Mouse (Mus musculus) heart, adult 2 months (tissue): Measurements from ENCODE around the gene Supt5. TPM values are rescaled to one million over a fixed set of nuclear protein-coding genes. Genes with fewer than 3 reads are reported as not detected.

ENCODE experiments used
- DNase-seq, 2 experiments: peaks; one replicate each; pipeline ENCODE4 v3.0.0; 2021
- H3K27ac ChIP-seq: fragments of 200-600 bp; 2 replicates; pipeline ENCODE4 v1.8.1; 2022
- H3K27me3 ChIP-seq: fragments of 200-500 bp; 2 replicates; pipeline ENCODE4 v1.6.1; 2012; ENCODE audit warnings: mild to moderate bottlenecking, low read length, inconsistent platforms, mixed read lengths; ENCODE audit not compliant: control insufficient read depth, insufficient read depth
- H3K36me3 ChIP-seq: fragments of 200-500 bp; 2 replicates; pipeline ENCODE4 v1.6.1; 2012; ENCODE audit warnings: low read length, inconsistent platforms; ENCODE audit not compliant: control insufficient read depth, insufficient read depth
- H3K4me1 ChIP-seq: fragments of 200-500 bp; 2 replicates; pipeline ENCODE4 v1.6.1; 2011; ENCODE audit warnings: low read length; ENCODE audit not compliant: control insufficient read depth, insufficient read depth
- H3K4me3 ChIP-seq: fragments of 200-600 bp; 2 replicates; pipeline ENCODE4 v1.8.1; 2022
- H3K79me2 ChIP-seq: fragments of 200-500 bp; replicated peaks from 2 replicates; pipeline ENCODE4 v1.6.1; 2012; ENCODE audit warnings: mild to moderate bottlenecking, inconsistent platforms, low read length, moderate library complexity, mixed read lengths; ENCODE audit not compliant: control insufficient read depth, insufficient read depth
- H3K9ac ChIP-seq: fragments of 200-500 bp; 2 replicates; pipeline ENCODE4 v1.6.1; 2012; ENCODE audit warnings: low read depth, mild to moderate bottlenecking, control low read depth, inconsistent platforms, low read length, mixed read lengths
- CTCF ChIP-seq: fragments of 200-600 bp; IDR thresholded peaks from 2 replicates; pipeline ENCODE4 v1.8.1; 2022; ENCODE audit warnings: antibody characterized with exemption, mild to moderate bottlenecking, moderate library complexity
- EP300 ChIP-seq: fragments of 200-500 bp; IDR thresholded peaks from 2 replicates; pipeline ENCODE4 v1.6.1; 2011; ENCODE audit warnings: low read depth, low read length, control low read depth; ENCODE audit not compliant: insufficient read depth
- POLR2A ChIP-seq: fragments of 200-500 bp; IDR thresholded peaks from 2 replicates; pipeline ENCODE4 v1.6.1; 2011; ENCODE audit warnings: mild to moderate bottlenecking, low read depth, low read length, control low read depth; ENCODE audit not compliant: insufficient read depth
- WGBS: fragments of 180-500 bp; shearing (Covaris S2); methylation state at CpG from one replicate; pipeline ENCODE4 v1.1.7; 2018; 5-methylcytosine and 5-hydroxymethylcytosine counted together
- intact Hi-C: fragments of 180-260 bp; cut with DNase I; formaldehyde crosslinking; loops from one replicate; pipeline ENCODE4 v1.15.1; 2025
- polyA plus RNA-seq: library from polyadenylated mRNA; depleted of rRNA; stranded (reverse); fragments of >200 nt; gene quantifications from 2 replicates; pipeline ENCODE4 v1.2.3, GENCODE M21; 2012
- total RNA-seq, 2 experiments: library from RNA; stranded (reverse); gene quantifications; 2 replicates each; pipeline ENCODE4 v1.2.3; 2021

Supt5 gene
- total and polyA plus RNA-seq, 3 experiments = 52.5 to 64.3 (median 59.9) TPM

GRCm38 (mm10) chr7:28328260-28328659 is 10.3 kb downstream of the Supt5 start:
- Histone ChIP-seq H3K4me1 (no peaks in the 10 kb centered on the region), H3K36me3 (no peaks in the 10 kb centered on the region), H3K27me3 (no peaks in the 10 kb centered on the region), H3K9ac (no peak overlapping the region), H3K79me2 (peaks cover under 1% of the 10 kb centered on the region; the same call in 1 of the 2 replicates), H3K4me3 (no peak overlapping the region), H3K27ac (no peak overlapping the region)
- TF ChIP-seq EP300 (no peak), CTCF (no peak), POLR2A (no peak)
- DNase-seq = no peak
- WGBS = 85% methylated on average over 2 of the region's 2 CpGs
- intact Hi-C loops = no loop called here

DNA sequence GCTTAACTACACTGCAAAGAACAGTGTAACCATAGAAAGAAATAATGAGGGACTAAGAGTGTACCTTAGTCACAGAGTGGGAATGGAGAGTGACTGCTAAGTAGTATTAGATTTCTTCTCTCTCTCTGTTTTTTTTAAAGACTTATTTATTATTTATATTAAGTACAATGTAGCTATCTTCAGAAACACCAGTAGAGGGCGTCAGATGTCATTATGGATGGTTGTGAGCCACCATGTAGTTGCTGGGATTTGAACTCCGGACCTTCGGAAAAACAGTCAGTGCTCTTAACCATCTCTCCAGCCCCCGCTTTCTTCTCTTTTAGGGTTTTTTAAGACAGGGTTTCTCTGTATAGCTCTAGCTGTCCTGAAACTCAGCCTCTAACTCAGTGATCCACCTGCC is 12.1 kb downstream of the Supt5 start:
- TF ChIP-seq POLR2A (no peak), CTCF (peak; percentile 53)
- Histone ChIP-seq H3K79me2 (no peaks in the 10 kb centered on the region; the same call in 1 of the 2 replicates), H3K9ac (no peak overlapping the region), H3K27me3 (no peaks in the 10 kb centered on the region), H3K27ac (no peak overlapping the region), H3K4me3 (no peak overlapping the region), H3K36me3 (no peaks in the 10 kb centered on the region), H3K4me1 (no peaks in the 10 kb centered on the region)
- 85% methylated on average over 4 of the region's 4 CpGs for WGBS
- DNase-seq = no peak
- intact Hi-C loops = no loop called here

DNA sequence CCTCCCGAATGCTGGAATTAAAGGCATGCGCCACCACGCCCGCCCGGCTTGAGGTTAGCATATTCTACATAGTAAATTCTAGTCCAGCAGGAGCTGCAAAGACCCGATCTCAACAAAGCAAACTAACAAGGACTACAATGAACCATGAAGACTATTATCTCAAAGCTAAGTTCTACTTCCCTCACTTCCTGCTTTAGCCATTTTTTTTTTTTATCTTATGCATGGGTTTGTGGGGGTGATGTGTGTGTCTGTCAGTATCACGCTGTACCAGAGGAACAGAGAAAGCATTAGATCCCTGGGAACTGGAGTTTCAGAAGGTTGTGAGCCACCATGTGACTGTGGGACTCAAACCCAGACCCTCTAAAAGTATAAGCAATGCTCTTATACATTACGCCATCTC is 13.3 kb downstream of the Supt5 start:
- DNase-seq = no peak
- no peaks in the 10 kb centered on the region for H3K4me1 ChIP-seq
- no peaks in the 10 kb centered on the region for H3K36me3 ChIP-seq
- WGBS = 94% methylated on average over 8 of the region's 8 CpGs
- TF ChIP-seq EP300 (no peak), CTCF (no peak), POLR2A (no peak)
- no peaks in the 10 kb centered on the region for H3K79me2 ChIP-seq
- H3K9ac ChIP-seq = no peak overlapping the region
- intact Hi-C loops = no loop called here
- no peak overlapping the region for H3K27ac ChIP-seq
- H3K27me3 ChIP-seq = no peaks in the 10 kb centered on the region
- H3K4me3 ChIP-seq = no peak overlapping the region

DNA sequence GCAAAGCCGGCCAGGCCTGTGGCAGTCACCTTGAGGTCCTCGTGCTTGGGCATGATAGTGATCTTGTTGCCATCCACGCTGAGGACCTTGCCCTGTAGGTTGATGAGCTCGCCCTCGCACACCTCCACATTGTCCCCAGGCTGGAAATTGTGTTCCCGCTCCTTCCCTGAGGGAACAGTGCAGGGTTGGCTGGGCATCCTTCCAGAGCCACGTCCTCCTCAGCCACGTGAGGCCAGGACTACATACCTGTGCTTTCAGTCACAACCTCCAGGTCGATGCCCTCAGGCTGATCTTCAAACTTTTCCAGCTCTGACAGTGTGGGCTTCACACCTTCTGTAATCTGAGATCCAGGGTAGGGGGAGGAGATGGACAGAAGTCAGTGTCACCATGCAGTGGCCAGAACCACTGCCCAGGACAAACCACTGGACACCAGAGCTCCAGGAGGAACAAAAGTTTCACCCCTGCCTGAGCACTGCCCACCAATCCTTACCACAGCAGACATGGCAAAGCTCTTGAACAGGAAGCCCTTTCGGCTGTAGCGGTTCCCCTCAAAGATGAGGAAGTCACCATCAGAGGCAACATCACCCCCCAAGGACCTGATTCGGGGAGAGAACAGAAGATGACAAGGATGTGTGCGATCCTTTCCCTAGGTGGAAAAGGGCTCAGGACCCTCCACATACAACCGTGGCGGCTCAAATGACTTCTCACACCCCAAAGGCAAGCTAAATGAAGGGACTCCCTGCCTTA is 16.4 kb downstream of the Supt5 start:
- H3K36me3 ChIP-seq = no peaks in the 10 kb centered on the region
- no peak overlapping the region for H3K4me3 ChIP-seq
- intact Hi-C loops = no loop called here
- 86% methylated on average over 15 of the region's 15 CpGs for WGBS
- no peaks in the 10 kb centered on the region for H3K4me1 ChIP-seq
- no peak for DNase-seq
- TF ChIP-seq EP300 (no peak), CTCF (no peak), POLR2A (no peak)
- H3K79me2 ChIP-seq = no peaks in the 10 kb centered on the region
- no peak overlapping the region for H3K9ac ChIP-seq
- H3K27ac ChIP-seq = no peak overlapping the region
- H3K27me3 ChIP-seq = no peaks in the 10 kb centered on the region

GRCm38 (mm10) chr7:28318714-28319113 is 19.8 kb downstream of the Supt5 start:
- TF ChIP-seq EP300 = no peak
- no peak for TF ChIP-seq CTCF
- no peak for TF ChIP-seq POLR2A

DNA sequence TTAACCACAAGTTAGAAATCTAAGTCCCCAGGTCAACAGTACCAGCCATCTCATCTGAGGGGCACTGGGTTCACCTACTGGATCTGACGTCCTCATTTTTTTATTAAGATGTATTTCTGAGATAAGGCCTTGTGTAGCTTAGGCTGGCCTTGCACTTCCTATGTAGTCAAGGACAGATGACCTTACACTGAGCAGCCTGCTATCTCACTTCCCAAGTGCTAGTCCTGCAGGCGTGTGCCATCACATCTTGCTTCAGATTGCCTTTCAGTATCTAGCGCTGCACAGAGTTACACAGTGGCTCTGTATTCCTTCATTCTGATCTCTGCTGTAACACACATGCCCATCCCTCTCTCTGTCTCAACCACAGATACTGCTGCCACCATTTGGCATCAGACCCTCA is 20.5 kb downstream of the Supt5 start:
- no peaks in the 10 kb centered on the region for H3K79me2 ChIP-seq
- WGBS = 78% methylated on average over 3 of the region's 3 CpGs
- H3K4me3 ChIP-seq = no peak overlapping the region
- intact Hi-C loops = no loop called here
- no peak overlapping the region for H3K9ac ChIP-seq
- no peak for TF ChIP-seq EP300
- no peak for TF ChIP-seq CTCF
- no peak for TF ChIP-seq POLR2A
- no peaks in the 10 kb centered on the region for H3K4me1 ChIP-seq
- no peak overlapping the region for H3K27ac ChIP-seq
- H3K36me3 ChIP-seq = no peaks in the 10 kb centered on the region
- no peaks in the 10 kb centered on the region for H3K27me3 ChIP-seq
- no peak for DNase-seq

More at GRCm38 (mm10) chr7:28318714-28319113, 19.8 kb downstream of the Supt5 start:
- Histone ChIP-seq H3K27ac (no peak overlapping the region), H3K4me1 (no peaks in the 10 kb centered on the region), H3K36me3 (no peaks in the 10 kb centered on the region), H3K79me2 (no peaks in the 10 kb centered on the region), H3K9ac (no peak overlapping the region), H3K27me3 (no peaks in the 10 kb centered on the region), H3K4me3 (no peak overlapping the region)
- 88% methylated on average over 17 of the region's 17 CpGs for WGBS
- intact Hi-C loops = no loop called here
- no peak for DNase-seq
